Mouse (Mus musculus) gastrocnemius, adult 2 months (tissue): ENCODE results near the gene Olfr483. TPM values are rescaled to one million over a fixed set of nuclear protein-coding genes. Genes with fewer than 3 reads are reported as not detected.

ENCODE experiments used
- DNase-seq: peaks from one replicate; pipeline ENCODE4 v3.0.0; 2022
- H3K27ac ChIP-seq: fragments of 200-600 bp; 2 replicates; pipeline ENCODE4 v1.8.1; 2022; ENCODE audit warnings: mild to moderate bottlenecking
- H3K4me3 ChIP-seq: fragments of 200-600 bp; 2 replicates; pipeline ENCODE4 v1.8.1; 2022; ENCODE audit warnings: mild to moderate bottlenecking, moderate library complexity
- CTCF ChIP-seq: fragments of 200-600 bp; IDR thresholded peaks from 2 replicates; pipeline ENCODE4 v1.8.1; 2022; ENCODE audit warnings: antibody characterized with exemption, mild to moderate bottlenecking, moderate library complexity
- intact Hi-C: fragments of 180-260 bp; cut with DNase I; formaldehyde crosslinking; loops from one replicate; pipeline ENCODE4 v1.15.1; 2025
- long read RNA-seq, 2 experiments: library from polyadenylated mRNA; stranded (forward); transcript quantifications; one replicate each; pipeline ENCODE4 v2.0.0; 2021
- total RNA-seq, 2 experiments: library from RNA; stranded (reverse); gene quantifications; 2 replicates each; pipeline ENCODE4 v1.2.3; 2021

Gene Olfr483
- total RNA-seq = not detected
- long read RNA-seq, experiment 1 = 0 reads
- long read RNA-seq, experiment 2 = 0 reads

- no peak within 1 kb of the TSS for H3K27ac ChIP-seq
- no peak within 1 kb of the TSS for H3K4me3 ChIP-seq
- intact Hi-C loops = no loop called here
- no peak for TF ChIP-seq CTCF
- DNase-seq = no peak
Measured at GRCm38 (mm10) chr7:108100549-108100948, at the start of gene Olfr483. TSS of gene Olfr483 (plus strand) at chr7:108100849.

DNA sequence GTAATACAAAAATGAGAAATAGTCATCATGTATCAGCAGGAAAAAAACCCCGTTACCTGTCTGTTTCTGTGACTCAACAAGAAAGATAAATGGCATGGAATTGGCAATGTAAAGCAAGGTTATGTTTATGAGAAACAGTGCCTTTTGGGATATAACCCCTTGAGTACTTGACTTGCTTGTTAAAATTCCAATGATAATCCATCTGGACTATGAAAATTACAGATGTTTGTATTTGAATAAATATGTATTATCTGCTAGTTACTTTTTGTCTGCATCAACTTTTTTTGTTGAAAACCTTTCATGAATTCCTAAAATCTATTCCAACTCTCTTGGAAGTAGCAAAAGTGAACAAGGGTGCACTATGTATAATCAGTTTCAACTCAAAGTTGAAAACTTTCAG is 33.4 kb upstream of the Olfr483 start, which contains the start of gene Olfr480:
Gene Olfr480 (minus strand): TSS at position 101 of the 400 bp plus-strand sequence.
- no peak within 1 kb of the TSS for H3K4me3 ChIP-seq
- DNase-seq = no peak
- intact Hi-C loops = no loop called here
- H3K27ac ChIP-seq = no peak within 1 kb of the TSS
- no peak for TF ChIP-seq CTCF

GRCm38 (mm10) chr7:108079555-108079954 is 21.1 kb upstream of the Olfr483 start, which contains the start of gene Olfr481:
TSS of gene Olfr481 (plus strand) at chr7:108079855.
- TF ChIP-seq CTCF = no peak
- DNase-seq = no peak
- H3K4me3 ChIP-seq = no peak within 1 kb of the TSS
- intact Hi-C loops = no loop called here
- no peak within 1 kb of the TSS for H3K27ac ChIP-seq

DNA sequence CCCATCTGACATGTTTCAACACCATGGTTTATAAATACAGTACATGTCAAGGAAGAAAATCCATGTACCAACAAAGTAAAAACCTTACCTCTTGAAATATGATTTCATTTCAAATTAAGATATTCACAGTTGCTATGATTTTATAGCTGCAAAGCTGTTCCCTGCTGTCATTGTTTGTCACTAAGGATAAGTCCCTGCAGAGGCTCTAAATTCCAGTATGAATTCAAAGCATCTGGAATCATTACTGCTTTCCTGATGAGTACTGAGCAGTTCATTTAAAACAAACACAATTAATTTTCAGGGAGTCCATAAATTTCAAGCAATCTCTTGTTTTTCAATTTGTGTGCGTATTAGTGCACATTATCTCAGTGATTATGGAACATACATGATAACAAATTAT is 3.2 kb upstream of the Olfr483 start, which contains the start of gene Olfr482:
Gene Olfr482 (minus strand): TSS at position 101 of the 400 bp plus-strand sequence.
- no peak for DNase-seq
- Histone ChIP-seq H3K4me3 (no peak within 1 kb of the TSS), H3K27ac (no peak within 1 kb of the TSS)
- intact Hi-C loops = no loop called here
- TF ChIP-seq CTCF = no peak

DNA sequence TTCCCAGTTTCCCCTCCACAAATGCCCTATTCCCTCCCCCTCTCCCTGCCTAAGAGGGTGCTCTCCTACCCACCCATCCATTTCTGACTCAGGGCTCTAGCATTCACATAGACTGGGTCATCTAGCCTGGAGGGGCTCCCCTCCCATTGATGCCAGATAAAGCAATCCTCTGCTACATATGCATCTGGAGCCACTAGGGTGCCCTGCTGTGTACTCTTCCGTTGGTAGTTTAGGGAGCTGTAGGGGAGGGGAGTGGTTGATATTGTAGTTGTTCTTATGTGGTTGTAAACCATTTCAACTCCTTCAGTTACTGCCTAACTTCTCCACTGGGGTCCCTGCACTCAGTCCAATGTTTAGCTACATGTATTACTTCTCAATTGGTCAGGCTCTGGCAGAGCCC is 20.0 kb downstream of the Olfr483 start:
- TF ChIP-seq CTCF = no peak
- intact Hi-C loops = no loop called here
- DNase-seq = no peak
- Histone ChIP-seq H3K4me3 (no peak overlapping the region), H3K27ac (no peak overlapping the region)

DNA sequence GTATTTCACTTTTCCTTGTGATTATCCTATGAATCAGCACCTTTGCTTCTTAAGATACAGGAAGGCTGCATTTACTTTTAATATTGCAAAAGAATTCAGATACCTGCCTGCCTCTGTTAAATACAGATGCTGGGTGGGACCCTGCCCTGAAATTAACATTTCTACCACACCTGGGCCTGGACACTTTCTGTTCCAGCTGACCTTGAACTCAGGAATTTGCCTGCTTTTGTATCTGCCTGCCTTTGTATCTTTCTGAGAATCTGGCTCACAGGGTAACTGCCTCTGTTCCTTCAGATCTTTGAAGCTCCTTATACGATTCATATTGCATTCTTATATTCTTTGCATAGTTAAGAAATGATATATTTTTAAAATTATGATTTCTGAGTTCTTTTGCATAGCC is 20.8 kb downstream of the Olfr483 start:
- no peak for TF ChIP-seq CTCF
- DNase-seq = no peak
- no peak overlapping the region for H3K27ac ChIP-seq
- H3K4me3 ChIP-seq = no peak overlapping the region
- intact Hi-C loops = no loop called here

DNA sequence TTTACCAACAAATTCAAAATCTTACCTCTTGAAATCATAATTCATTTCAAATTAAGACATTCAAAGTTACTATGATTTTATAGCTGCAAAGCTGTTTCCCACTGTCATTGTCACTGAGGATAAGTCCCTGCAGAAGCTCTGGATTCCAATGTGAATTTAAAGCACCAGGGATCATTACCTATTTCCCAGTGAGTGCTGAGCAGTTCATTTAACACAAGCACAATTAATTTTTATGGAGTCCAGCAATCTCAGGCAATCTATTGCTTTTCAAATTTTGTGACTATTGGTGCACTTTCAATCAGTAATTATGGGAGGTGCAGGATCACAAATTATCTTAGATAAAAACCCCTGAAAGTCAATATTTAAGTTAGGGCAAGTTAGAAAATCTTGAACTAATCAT is 26.7 kb downstream of the Olfr483 start, which contains the start of gene Olfr484:
Gene Olfr484 (minus strand): TSS at position 101 of the 400 bp plus-strand sequence.
- no peak for TF ChIP-seq CTCF
- no peak within 1 kb of the TSS for H3K27ac ChIP-seq

More for the DNA sequence above, 26.7 kb downstream of the Olfr483 start, which contains the start of gene Olfr484:
- intact Hi-C loops = no loop called here
- DNase-seq = no peak
- no peak within 1 kb of the TSS for H3K4me3 ChIP-seq

Other genes starting within 250 kb of the Olfr483 start
- not detected for gene Olfr472, start 202.9 kb upstream of the Olfr483 start, total RNA-seq
- gene Olfr473, start 170.4 kb upstream of the Olfr483 start, total RNA-seq = not detected
- gene Olfr474, start 146.2 kb upstream of the Olfr483 start, total RNA-seq = not detected
- gene Olfr476, start 136.0 kb upstream of the Olfr483 start, total RNA-seq = not detected
- gene Olfr477, start 114.2 kb upstream of the Olfr483 start, total RNA-seq = not detected
- not detected for gene Olfr478, start 66.9 kb upstream of the Olfr483 start, total RNA-seq
- gene Olfr479, start 50.2 kb upstream of the Olfr483 start, total RNA-seq = not detected
- not detected for gene Olfr480, start 33.5 kb upstream of the Olfr483 start, total RNA-seq
- not detected for gene Olfr481, start 21.0 kb upstream of the Olfr483 start, total RNA-seq
- gene Olfr482, start 3.3 kb upstream of the Olfr483 start, total RNA-seq = under 1 TPM; 0.64 to 0.81 TPM
- not detected for gene Olfr484, start 26.6 kb downstream of the Olfr483 start, total RNA-seq
- not detected for gene Olfr485, start 59.0 kb downstream of the Olfr483 start, total RNA-seq
- not detected for gene Olfr486, start 71.9 kb downstream of the Olfr483 start, total RNA-seq
- gene Olfr487, start 113.8 kb downstream of the Olfr483 start, total RNA-seq = not detected
- gene Olfr488, start 157.5 kb downstream of the Olfr483 start, total RNA-seq = not detected
- gene Olfr490, start 188.1 kb downstream of the Olfr483 start, total RNA-seq = not detected
- gene Olfr491, start 212.6 kb downstream of the Olfr483 start, total RNA-seq = not detected
- not detected for gene Olfr492, start 222.8 kb downstream of the Olfr483 start, total RNA-seq
- gene Olfr493, start 246.1 kb downstream of the Olfr483 start, total RNA-seq = not detected